Mouse (Mus musculus) spleen, adult 2 months (tissue): ENCODE results near the gene Lpp. TPM values are rescaled to one million over a fixed set of nuclear protein-coding genes. Genes with fewer than 3 reads are reported as not detected.

Source experiments
- DNase-seq, 2 experiments: peaks; one replicate each; pipeline versions ENCODE4 v3.0.0 to v3.0.0-alpha.2; 2012 to 2021; ENCODE audit warnings: low spot score in 2 of 2, low read depth in 1 of 2
- H3K27ac ChIP-seq: fragments of 200-500 bp; 2 replicates; pipeline ENCODE4 v1.5.1; 2012; ENCODE audit warnings: low read length, inconsistent platforms; ENCODE audit not compliant: insufficient read depth
- H3K27me3 ChIP-seq: fragments of 200-500 bp; 2 replicates; pipeline ENCODE4 v1.6.1; 2012; ENCODE audit warnings: mild to moderate bottlenecking, moderate library complexity, low read length, inconsistent platforms; ENCODE audit not compliant: control insufficient read depth, insufficient read depth
- H3K36me3 ChIP-seq: fragments of 200-500 bp; 2 replicates; pipeline ENCODE4 v1.6.1; 2012; ENCODE audit warnings: mild to moderate bottlenecking, low read length, inconsistent platforms; ENCODE audit not compliant: control insufficient read depth, insufficient read depth
- H3K4me1 ChIP-seq: fragments of 200-500 bp; 2 replicates; pipeline ENCODE4 v1.6.1; 2011; ENCODE audit warnings: inconsistent platforms; ENCODE audit not compliant: control insufficient read depth, insufficient read depth, insufficient read length
- H3K4me3 ChIP-seq: fragments of 200-500 bp; 2 replicates; pipeline ENCODE4 v1.5.1; 2011; ENCODE audit warnings: mild to moderate bottlenecking, inconsistent platforms; ENCODE audit not compliant: insufficient read depth, insufficient read length; ENCODE audit errors: extremely low read depth
- CTCF ChIP-seq: fragments of 200-500 bp; IDR thresholded peaks from 2 replicates; pipeline ENCODE4 v1.5.1; 2011; ENCODE audit warnings: mild to moderate bottlenecking, inconsistent platforms; ENCODE audit not compliant: insufficient read depth, insufficient read length, insufficient replicate concordance; ENCODE audit errors: extremely low read depth
- POLR2A ChIP-seq: fragments of 200-500 bp; IDR thresholded peaks from 2 replicates; pipeline ENCODE4 v1.6.1; 2011; ENCODE audit warnings: low read depth, low read length, inconsistent platforms
- WGBS: fragments of 180-500 bp; shearing (Covaris S2); methylation state at CpG from one replicate; pipeline ENCODE4 v1.1.7; 2018; 5-methylcytosine and 5-hydroxymethylcytosine counted together
- polyA plus RNA-seq: library from polyadenylated mRNA; depleted of rRNA; stranded (reverse); fragments of >200 nt; gene quantifications from 2 replicates; pipeline ENCODE4 v1.2.3, GENCODE M21; 2012

Lpp gene
- polyA plus RNA-seq, 1 experiment: 8.2 TPM

GRCm38 (mm10) chr16:24443123-24443515, 49.8 kb downstream of the Lpp start:
- no peak for DNase-seq
- 92% methylated on average over 7 of the region's 7 CpGs for WGBS
- Histone ChIP-seq H3K4me3 (no peak overlapping the region), H3K27me3 (no peaks in the 10 kb centered on the region), H3K27ac (no peak overlapping the region), H3K4me1 (peaks cover 24% of the 10 kb centered on the region), H3K36me3 (no peaks in the 10 kb centered on the region; the same call in 1 of the 2 replicates)
- no peak for TF ChIP-seq CTCF
- TF ChIP-seq POLR2A: no peak

DNA sequence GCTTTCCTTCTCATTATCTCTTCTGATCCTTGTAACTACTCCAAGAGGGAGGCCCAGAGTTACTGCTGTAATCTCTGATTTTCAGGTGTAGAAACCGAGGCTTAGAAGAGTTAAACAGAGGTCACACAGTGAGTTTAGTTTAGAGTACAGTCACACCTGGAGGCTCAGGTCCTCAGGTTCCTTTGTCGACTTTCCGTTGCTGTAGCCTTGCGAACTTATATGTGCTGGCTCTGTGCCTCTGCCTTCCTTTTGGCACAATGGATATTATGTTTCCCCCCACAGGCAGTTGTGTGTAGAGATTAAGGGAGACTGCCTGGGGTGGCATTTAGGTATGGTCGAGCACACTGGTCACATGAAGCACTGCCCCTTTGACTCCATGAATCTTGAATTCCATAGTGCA, 50.2 kb downstream of the Lpp start:
- TF ChIP-seq POLR2A (no peak), CTCF (no peak)
- 89% methylated on average over 5 of the region's 5 CpGs for WGBS
- no peaks in the 10 kb centered on the region for H3K27me3 ChIP-seq
- DNase-seq: no peak
- no peak overlapping the region for H3K27ac ChIP-seq
- no peak overlapping the region for H3K4me3 ChIP-seq
- H3K4me1 ChIP-seq: peaks cover 28% of the 10 kb centered on the region
- H3K36me3 ChIP-seq: no peaks in the 10 kb centered on the region; the same call in 1 of the 2 replicates

GRCm38 (mm10) chr16:24444818-24445217, 51.5 kb downstream of the Lpp start:
- no peak overlapping the region for H3K4me3 ChIP-seq
- no peak for DNase-seq
- no peak overlapping the region for H3K27ac ChIP-seq
- no peak for TF ChIP-seq POLR2A
- no peak for TF ChIP-seq CTCF
- H3K36me3 ChIP-seq: no peaks in the 10 kb centered on the region; the same call in 1 of the 2 replicates
- H3K27me3 ChIP-seq: no peaks in the 10 kb centered on the region
- peaks cover 35% of the 10 kb centered on the region for H3K4me1 ChIP-seq
- WGBS: 75% methylated on average over 4 of the region's 4 CpGs

DNA sequence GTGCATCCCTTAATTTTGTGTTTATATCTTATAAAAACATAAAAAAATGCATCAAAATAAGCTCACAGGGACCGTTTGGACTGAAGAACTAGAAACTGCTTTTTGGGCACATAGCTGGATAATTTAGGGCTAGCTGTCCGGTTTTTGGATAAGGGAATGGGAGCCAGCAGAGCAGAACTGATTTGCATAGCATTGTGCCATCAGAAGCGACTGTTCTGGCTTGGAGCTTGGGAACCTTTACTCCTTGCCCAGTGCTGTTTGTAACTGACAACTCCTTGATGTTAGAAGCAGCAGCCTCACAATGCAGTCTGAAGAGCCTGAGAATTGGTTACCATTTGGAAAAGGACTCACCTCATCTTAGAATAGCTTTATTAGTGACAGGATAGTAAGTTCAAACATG, 52.2 kb downstream of the Lpp start:
- Histone ChIP-seq H3K27ac (no peak overlapping the region; the same call in 1 of the 2 replicates), H3K4me3 (no peak overlapping the region), H3K27me3 (no peaks in the 10 kb centered on the region), H3K4me1 (peaks cover 36% of the 10 kb centered on the region), H3K36me3 (no peaks in the 10 kb centered on the region; the same call in 1 of the 2 replicates)
- DNase-seq: no peak
- WGBS: 61% methylated on average over 3 of the region's 3 CpGs
- no peak for TF ChIP-seq CTCF
- TF ChIP-seq POLR2A: no peak

- 7% methylated on average over 1 of the region's 1 CpGs for WGBS
- H3K36me3 ChIP-seq: no peaks in the 10 kb centered on the region; the same call in 1 of the 2 replicates
- H3K27ac ChIP-seq: peak overlapping the region; percentile 81
- no peak for TF ChIP-seq POLR2A
- no peak for TF ChIP-seq CTCF
- no peak overlapping the region for H3K4me3 ChIP-seq
- peak; percentile 19 to 34 for DNase-seq
- H3K4me1 ChIP-seq: peaks cover 39% of the 10 kb centered on the region
- H3K27me3 ChIP-seq: no peaks in the 10 kb centered on the region
Observed at GRCm38 (mm10) chr16:24446449-24446848, 53.1 kb downstream of the Lpp start.

DNA sequence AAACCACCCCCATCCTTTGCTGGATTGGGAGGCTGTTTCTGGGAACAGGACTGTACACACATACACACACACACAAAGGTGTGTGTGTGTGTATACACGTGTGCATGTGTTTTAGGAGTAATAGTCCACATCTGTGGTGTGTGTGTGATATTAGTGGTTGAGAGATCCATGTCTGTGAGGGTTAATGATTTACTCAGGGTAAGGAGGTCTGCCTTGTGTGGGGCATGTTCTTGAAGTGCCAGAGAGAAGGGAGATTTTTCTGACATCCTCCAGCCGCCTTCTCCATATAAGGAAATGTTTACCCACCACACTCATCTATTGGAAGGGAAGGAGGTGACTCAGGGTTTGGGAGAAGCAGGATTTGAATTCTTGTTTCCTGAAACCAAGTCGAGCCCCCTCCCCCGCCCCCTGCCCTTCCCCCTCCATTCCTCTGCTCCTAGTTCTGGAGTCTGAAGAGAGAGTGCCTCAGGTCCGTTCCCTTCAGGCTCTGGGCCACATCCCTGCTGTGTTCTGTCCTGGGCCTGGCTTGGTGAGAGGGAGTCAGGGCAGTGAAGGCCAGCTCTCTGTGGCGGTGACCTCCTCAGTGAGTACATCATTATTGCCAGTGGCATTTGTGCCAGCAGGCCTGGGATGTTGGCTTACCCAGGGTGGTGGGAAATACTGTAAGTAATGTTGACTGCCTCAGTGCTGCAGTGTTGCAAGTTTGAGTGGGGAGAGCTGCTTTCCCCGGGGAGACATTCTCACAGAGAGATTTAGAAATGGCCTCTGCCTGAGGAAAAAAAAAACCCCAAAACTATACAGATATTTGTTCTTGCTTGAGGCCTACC, 54.6 kb downstream of the Lpp start:
- peaks cover 39% of the 10 kb centered on the region for H3K4me1 ChIP-seq
- 74% methylated on average over 7 of the region's 7 CpGs for WGBS
- H3K36me3 ChIP-seq: no peaks in the 10 kb centered on the region; the same call in 1 of the 2 replicates
- H3K27ac ChIP-seq: peak overlapping the region; percentile 63
- DNase-seq: no peak
- no peak overlapping the region for H3K4me3 ChIP-seq
- no peaks in the 10 kb centered on the region for H3K27me3 ChIP-seq
- TF ChIP-seq POLR2A: no peak
- no peak for TF ChIP-seq CTCF

- Histone ChIP-seq H3K27ac (peak overlapping the region; percentile 7; the same call in 1 of the 2 replicates), H3K27me3 (no peaks in the 10 kb centered on the region), H3K4me3 (no peak overlapping the region), H3K4me1 (peaks cover 39% of the 10 kb centered on the region), H3K36me3 (no peaks in the 10 kb centered on the region; the same call in 1 of the 2 replicates)
- WGBS: 7% methylated on average over 2 of the region's 2 CpGs
- no peak for TF ChIP-seq CTCF
- no peak for TF ChIP-seq POLR2A
- no peak for DNase-seq
Observed at GRCm38 (mm10) chr16:24448493-24448845, 55.2 kb downstream of the Lpp start.
